Mouse (Mus musculus): ENCODE results near the gene Sept11.
A peak's percentile ranks its signal among the peaks of the same experiment; 100 is the strongest.

Sept11 gene

GRCm38 (mm10) chr5:93092857-93093622 is at the start of gene Sept11:
Gene Sept11 (plus strand): TSS chr5:93093437.
- peak; percentile 82 for DNase-seq (ENCODE audit: low read depth, low spot score)

- no peak for DNase-seq (ENCODE audit: low read depth, low spot score)
Observed at GRCm38 (mm10) chr5:93043688-93044583, 49.3 kb upstream of the Sept11 start.

- no peak for DNase-seq (ENCODE audit: low read depth, low spot score)
Observed at GRCm38 (mm10) chr5:93044584-93045370, 48.5 kb upstream of the Sept11 start, which contains the start of gene Sowahb. Gene Sowahb (minus strand): TSS chr5:93045022.

- DNase-seq (ENCODE audit: low read depth, low spot score): no peak
Observed at GRCm38 (mm10) chr5:93045371-93045714, 47.9 kb upstream of the Sept11 start.

- DNase-seq (ENCODE audit: low read depth, low spot score): no peak
Observed at GRCm38 (mm10) chr5:93046306-93046845, 46.9 kb upstream of the Sept11 start.

- no peak for DNase-seq (ENCODE audit: low read depth, low spot score)
Observed at GRCm38 (mm10) chr5:93048481-93049240, 44.6 kb upstream of the Sept11 start.

GRCm38 (mm10) chr5:93049971-93050370 is 43.3 kb upstream of the Sept11 start:
- no peak for DNase-seq (ENCODE audit: low read depth, low spot score)

- no peak for DNase-seq (ENCODE audit: low read depth, low spot score)
Observed at GRCm38 (mm10) chr5:93051041-93051440, 42.2 kb upstream of the Sept11 start.

- DNase-seq (ENCODE audit: low read depth, low spot score): no peak
Observed at GRCm38 (mm10) chr5:93051951-93052350, 41.3 kb upstream of the Sept11 start.

GRCm38 (mm10) chr5:93053606-93054397 is 39.4 kb upstream of the Sept11 start:
- no peak for DNase-seq (ENCODE audit: low read depth, low spot score)

GRCm38 (mm10) chr5:93060865-93061264 is 32.4 kb upstream of the Sept11 start:
- no peak for DNase-seq (ENCODE audit: low read depth, low spot score)

GRCm38 (mm10) chr5:93077661-93078323 is 15.4 kb upstream of the Sept11 start:
- no peak for DNase-seq (ENCODE audit: low read depth, low spot score)

GRCm38 (mm10) chr5:93079596-93079995 is 13.6 kb upstream of the Sept11 start:
- DNase-seq (ENCODE audit: low read depth, low spot score): no peak

GRCm38 (mm10) chr5:93085015-93085598 is 8.1 kb upstream of the Sept11 start:
- DNase-seq (ENCODE audit: low read depth, low spot score): no peak

GRCm38 (mm10) chr5:93085900-93086299 is 7.3 kb upstream of the Sept11 start:
- DNase-seq (ENCODE audit: low read depth, low spot score): no peak

GRCm38 (mm10) chr5:93091266-93091665 is 2.0 kb upstream of the Sept11 start:
- DNase-seq (ENCODE audit: low read depth, low spot score): no peak

GRCm38 (mm10) chr5:93092147-93092781 is 973 bp upstream of the Sept11 start:
- no peak for DNase-seq (ENCODE audit: low read depth, low spot score)

Data from retina, adult 2 months (tissue).